Mouse (Mus musculus): ENCODE measurements around the gene Gm21915. TPM values are rescaled to one million over a fixed set of nuclear protein-coding genes. Genes with fewer than 3 reads are reported as not detected.

Gene Gm21915
- polyA plus RNA-seq, 1 experiment from 2014 or later: not detected

DNA sequence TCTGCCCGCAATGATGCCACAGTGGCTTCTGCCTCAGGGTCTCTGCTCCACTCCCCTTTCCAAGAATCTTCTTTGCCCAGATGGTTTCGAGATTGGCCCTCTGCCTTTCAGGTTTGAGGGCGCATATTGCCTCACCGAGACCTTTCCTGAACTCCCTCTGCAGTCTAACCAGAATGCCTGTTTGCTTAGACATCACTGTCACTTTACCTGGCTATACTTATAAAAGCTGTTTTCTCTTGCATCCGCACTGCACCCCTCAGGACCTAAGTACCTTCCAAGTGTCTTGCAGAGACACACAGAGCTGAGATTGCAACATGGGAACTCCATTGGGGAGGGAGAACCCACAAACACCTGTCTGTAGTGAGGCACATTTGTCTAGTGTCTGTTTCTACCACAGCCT lies 29.8 kb downstream of the Gm21915 start:
- 93% methylated on average over 5 of the region's 5 CpGs for WGBS
- ATAC-seq: no peak
- Histone ChIP-seq H3K4me1 (ENCODE audit: control insufficient read depth, insufficient read depth, low read length) (peaks cover 3% of the 10 kb centered on the region; the same call in 1 of the 2 replicates), H3K36me3 (ENCODE audit: control insufficient read depth, insufficient read depth, low read length) (0 out of 2 replicates have a peak, but pooled peaks cover 3% of the 10 kb centered on the region), H3K27me3 (ENCODE audit: control insufficient read depth, insufficient read depth, low read depth, low read length) (no peaks in the 10 kb centered on the region), H3K9ac (ENCODE audit: low read depth, low read length) (no peak overlapping the region), H3K4me2 (ENCODE audit: low read length) (no peak overlapping the region), H3K4me3 (ENCODE audit: low read depth, low read length) (no peak overlapping the region), H3K9me3 (replicated peaks; ENCODE audit: control insufficient read depth, low read length, poor library complexity, severe bottlenecking) (no peaks in the 10 kb centered on the region), H3K27ac (ENCODE audit: low read length) (no peak overlapping the region)

DNA sequence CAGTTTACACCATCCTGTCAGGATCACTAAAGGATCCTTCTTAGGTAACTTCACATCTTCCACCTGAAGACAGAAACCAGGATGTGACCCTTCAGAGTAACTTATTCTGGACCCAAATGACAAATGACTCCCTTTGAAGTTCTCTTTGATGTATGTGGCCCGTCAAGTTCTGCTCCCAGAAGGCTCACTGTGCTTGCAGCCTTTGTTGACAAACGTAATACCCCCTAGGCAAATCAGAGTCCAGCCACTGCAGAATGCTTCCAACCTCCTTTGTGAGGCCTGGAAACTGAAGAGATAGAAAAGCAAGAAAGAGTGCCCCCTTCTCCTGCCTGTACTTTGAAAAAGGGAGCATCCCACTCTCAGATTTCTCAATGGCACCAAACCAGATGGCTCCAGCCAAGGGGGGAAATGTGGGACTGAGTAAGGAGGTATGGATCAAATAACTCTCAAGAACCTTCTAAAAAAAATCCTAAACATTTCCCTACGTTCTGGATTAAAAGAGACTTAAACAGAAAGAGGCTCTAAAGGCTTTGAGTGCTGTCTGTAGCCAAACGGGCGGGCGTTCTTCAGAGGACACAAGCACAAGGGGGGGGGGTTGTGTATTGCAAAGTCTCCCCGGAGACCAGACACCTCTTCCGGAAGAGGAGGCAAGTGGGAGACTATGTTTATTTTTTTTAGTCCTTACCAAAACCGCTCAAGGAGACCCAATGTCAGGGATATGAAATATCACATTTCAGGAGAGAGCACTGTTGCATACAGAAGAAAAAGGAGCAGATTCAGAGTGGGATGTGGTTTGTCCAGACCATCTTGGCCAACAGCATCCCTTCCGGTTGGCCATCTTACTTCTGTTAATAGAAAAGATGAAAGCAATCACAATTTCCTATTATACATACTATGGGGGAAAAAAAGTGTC lies 34.2 kb downstream of the Gm21915 start:
- Histone ChIP-seq H3K9ac (ENCODE audit: low read depth, low read length) (no peak overlapping the region), H3K36me3 (ENCODE audit: control insufficient read depth, insufficient read depth, low read length) (no peaks in the 10 kb centered on the region), H3K4me2 (ENCODE audit: low read length) (no peak overlapping the region), H3K4me3 (ENCODE audit: low read depth, low read length) (no peak overlapping the region), H3K9me3 (replicated peaks; ENCODE audit: control insufficient read depth, low read length, poor library complexity, severe bottlenecking) (no peaks in the 10 kb centered on the region), H3K27ac (ENCODE audit: low read length) (no peak overlapping the region), H3K4me1 (ENCODE audit: control insufficient read depth, insufficient read depth, low read length) (peaks cover 15% of the 10 kb centered on the region; the same call in 1 of the 2 replicates), H3K27me3 (ENCODE audit: control insufficient read depth, insufficient read depth, low read depth, low read length) (no peaks in the 10 kb centered on the region)
- no peak for ATAC-seq
- 55% methylated on average over 10 of the region's 10 CpGs for WGBS

DNA sequence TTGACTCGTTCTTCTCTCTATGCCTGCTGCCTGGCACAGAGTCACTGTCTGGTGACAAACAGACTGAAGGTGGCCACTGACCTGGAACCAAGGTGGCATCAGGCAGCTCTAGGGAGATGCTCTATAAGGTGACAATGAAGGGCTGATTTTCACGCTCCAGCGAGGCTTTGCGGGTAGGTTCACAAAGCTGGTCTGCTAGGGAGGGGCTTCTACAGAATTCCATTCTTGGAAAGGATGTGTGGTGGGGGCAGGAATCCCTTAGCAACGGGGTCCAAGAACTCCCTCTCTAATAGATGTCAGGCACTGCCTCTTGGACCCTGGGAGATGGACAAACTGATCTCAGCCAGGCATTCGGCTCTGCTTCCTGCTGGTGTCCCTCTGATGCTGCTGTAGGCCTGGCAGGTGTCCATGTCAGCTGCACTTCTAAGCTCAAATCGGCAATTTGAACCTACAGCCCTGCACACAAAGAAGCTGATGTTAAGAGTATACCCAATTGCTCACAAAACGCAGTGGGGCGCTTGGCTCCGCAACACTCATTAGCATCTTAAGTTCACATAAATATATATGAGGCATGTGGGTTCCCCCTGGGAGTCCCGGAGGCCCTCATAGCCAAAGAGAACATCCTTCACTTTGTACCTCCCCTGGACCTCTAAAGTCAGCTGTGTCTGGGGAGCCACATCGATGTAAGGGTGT lies 38.2 kb downstream of the Gm21915 start:
- H3K4me2 ChIP-seq (ENCODE audit: low read length): no peak overlapping the region; the same call in 1 of the 2 replicates
- no peak overlapping the region for H3K9ac ChIP-seq (ENCODE audit: low read depth, low read length)
- H3K36me3 ChIP-seq (ENCODE audit: control insufficient read depth, insufficient read depth, low read length): no peaks in the 10 kb centered on the region
- WGBS: 12% methylated on average over 12 of the region's 12 CpGs
- no peaks in the 10 kb centered on the region for H3K27me3 ChIP-seq (ENCODE audit: control insufficient read depth, insufficient read depth, low read depth, low read length)
- H3K4me3 ChIP-seq (ENCODE audit: low read depth, low read length): no peak overlapping the region
- H3K27ac ChIP-seq (ENCODE audit: low read length): peak overlapping the region; percentile 36
- H3K9me3 ChIP-seq (replicated peaks; ENCODE audit: control insufficient read depth, low read length, poor library complexity, severe bottlenecking): no peaks in the 10 kb centered on the region
- H3K4me1 ChIP-seq (ENCODE audit: control insufficient read depth, insufficient read depth, low read length): peaks cover 17% of the 10 kb centered on the region; the same call in 1 of the 2 replicates
- ATAC-seq: peak; percentile 30; the same call in 1 of the 2 replicates

GRCm38 (mm10) chr9:40709141-40709537 lies 38.7 kb downstream of the Gm21915 start:
- Histone ChIP-seq H3K9me3 (replicated peaks; ENCODE audit: control insufficient read depth, low read length, poor library complexity, severe bottlenecking) (no peaks in the 10 kb centered on the region), H3K4me3 (ENCODE audit: low read depth, low read length) (no peak overlapping the region), H3K4me1 (ENCODE audit: control insufficient read depth, insufficient read depth, low read length) (peaks cover 17% of the 10 kb centered on the region; the same call in 1 of the 2 replicates), H3K27ac (ENCODE audit: low read length) (peak overlapping the region; percentile 26), H3K9ac (ENCODE audit: low read depth, low read length) (no peak overlapping the region), H3K4me2 (ENCODE audit: low read length) (no peak overlapping the region), H3K27me3 (ENCODE audit: control insufficient read depth, insufficient read depth, low read depth, low read length) (no peaks in the 10 kb centered on the region), H3K36me3 (ENCODE audit: control insufficient read depth, insufficient read depth, low read length) (no peaks in the 10 kb centered on the region)
- no peak for ATAC-seq
- 48% methylated on average over 7 of the region's 7 CpGs for WGBS

DNA sequence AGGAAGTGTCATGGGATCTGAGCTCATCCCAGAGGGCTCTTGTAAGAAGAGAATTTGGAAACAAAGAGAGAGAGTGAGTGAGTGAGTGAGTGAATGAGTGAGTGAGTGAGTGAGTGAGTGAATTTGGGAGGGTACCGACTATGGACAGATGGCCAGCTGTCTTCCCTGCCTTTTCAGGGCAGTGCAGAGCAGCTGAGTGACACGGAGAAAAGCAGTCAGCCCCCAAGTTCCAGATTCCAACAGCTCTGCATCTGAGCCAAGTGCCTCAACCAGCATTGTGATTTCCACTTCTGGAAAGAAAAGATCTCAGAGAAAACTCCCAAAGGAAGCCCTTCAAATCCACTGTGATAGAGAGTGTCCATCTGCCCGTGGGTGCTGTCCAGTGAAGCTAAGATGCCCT lies 39.2 kb downstream of the Gm21915 start:
- Histone ChIP-seq H3K4me2 (ENCODE audit: low read length) (no peak overlapping the region), H3K27ac (ENCODE audit: low read length) (no peak overlapping the region), H3K4me1 (ENCODE audit: control insufficient read depth, insufficient read depth, low read length) (peaks cover 15% of the 10 kb centered on the region; the same call in 1 of the 2 replicates), H3K36me3 (ENCODE audit: control insufficient read depth, insufficient read depth, low read length) (no peaks in the 10 kb centered on the region), H3K27me3 (ENCODE audit: control insufficient read depth, insufficient read depth, low read depth, low read length) (no peaks in the 10 kb centered on the region), H3K9ac (ENCODE audit: low read depth, low read length) (no peak overlapping the region), H3K4me3 (ENCODE audit: low read depth, low read length) (no peak overlapping the region), H3K9me3 (replicated peaks; ENCODE audit: control insufficient read depth, low read length, poor library complexity, severe bottlenecking) (no peaks in the 10 kb centered on the region)
- WGBS: 43% methylated on average over 3 of the region's 3 CpGs
- no peak for ATAC-seq

DNA sequence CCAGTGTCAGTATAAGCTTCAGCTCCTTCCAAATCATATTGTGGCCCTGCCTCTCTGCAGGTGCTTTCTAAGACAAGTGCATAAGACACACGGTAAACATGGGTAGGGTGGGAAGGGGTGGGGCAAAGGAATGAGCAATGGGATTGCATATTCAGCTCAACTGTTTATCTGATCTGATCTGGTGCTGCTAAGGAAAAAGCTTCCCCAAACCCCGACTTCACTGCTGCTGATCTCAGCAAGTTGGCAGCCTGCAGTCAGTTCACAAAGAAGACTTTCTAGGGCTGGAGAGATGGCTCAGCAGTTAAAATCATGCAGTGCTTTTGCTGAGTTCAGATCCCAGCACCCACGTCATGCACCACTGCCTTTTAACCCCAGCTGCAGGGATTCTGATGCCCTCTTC lies 39.6 kb downstream of the Gm21915 start:
- H3K4me2 ChIP-seq (ENCODE audit: low read length): no peak overlapping the region
- no peak overlapping the region for H3K27ac ChIP-seq (ENCODE audit: low read length)

GRCm38 (mm10) chr9:40711654-40712053 lies 41.2 kb downstream of the Gm21915 start:
- Histone ChIP-seq H3K9me3 (replicated peaks; ENCODE audit: control insufficient read depth, low read length, poor library complexity, severe bottlenecking) (no peaks in the 10 kb centered on the region), H3K4me1 (ENCODE audit: control insufficient read depth, insufficient read depth, low read length) (peaks cover 14% of the 10 kb centered on the region; the same call in 1 of the 2 replicates), H3K27me3 (ENCODE audit: control insufficient read depth, insufficient read depth, low read depth, low read length) (no peaks in the 10 kb centered on the region), H3K27ac (ENCODE audit: low read length) (no peak overlapping the region), H3K4me3 (ENCODE audit: low read depth, low read length) (no peak overlapping the region), H3K36me3 (ENCODE audit: control insufficient read depth, insufficient read depth, low read length) (no peaks in the 10 kb centered on the region), H3K9ac (ENCODE audit: low read depth, low read length) (no peak overlapping the region), H3K4me2 (ENCODE audit: low read length) (no peak overlapping the region)
- 79% methylated on average over 4 of the region's 4 CpGs for WGBS
- ATAC-seq: no peak

More for the DNA sequence above, 39.6 kb downstream of the Gm21915 start:
- no peak for ATAC-seq
- no peaks in the 10 kb centered on the region for H3K27me3 ChIP-seq (ENCODE audit: control insufficient read depth, insufficient read depth, low read depth, low read length)
- 42% methylated on average over 3 of the region's 3 CpGs for WGBS
- H3K9me3 ChIP-seq (replicated peaks; ENCODE audit: control insufficient read depth, low read length, poor library complexity, severe bottlenecking): no peaks in the 10 kb centered on the region
- no peaks in the 10 kb centered on the region for H3K36me3 ChIP-seq (ENCODE audit: control insufficient read depth, insufficient read depth, low read length)
- no peak overlapping the region for H3K4me3 ChIP-seq (ENCODE audit: low read depth, low read length)
- peaks cover 14% of the 10 kb centered on the region; the same call in 1 of the 2 replicates for H3K4me1 ChIP-seq (ENCODE audit: control insufficient read depth, insufficient read depth, low read length)
- no peak overlapping the region for H3K9ac ChIP-seq (ENCODE audit: low read depth, low read length)

- 71% methylated on average over 18 of the region's 18 CpGs for WGBS
- 0 out of 2 replicates have a peak, but pooled peaks cover 2% of the 10 kb centered on the region for H3K4me1 ChIP-seq (ENCODE audit: control insufficient read depth, insufficient read depth, low read length)
- no peak overlapping the region for H3K4me3 ChIP-seq (ENCODE audit: low read depth, low read length)
- H3K9me3 ChIP-seq (replicated peaks; ENCODE audit: control insufficient read depth, low read length, poor library complexity, severe bottlenecking): no peaks in the 10 kb centered on the region
- no peak for ATAC-seq
- no peak overlapping the region for H3K27ac ChIP-seq (ENCODE audit: low read length)
- H3K27me3 ChIP-seq (ENCODE audit: control insufficient read depth, insufficient read depth, low read depth, low read length): no peaks in the 10 kb centered on the region
- no peaks in the 10 kb centered on the region for H3K36me3 ChIP-seq (ENCODE audit: control insufficient read depth, insufficient read depth, low read length)
- H3K9ac ChIP-seq (ENCODE audit: low read depth, low read length): no peak overlapping the region
- H3K4me2 ChIP-seq (ENCODE audit: low read length): no peak overlapping the region
These were observed 46.9 kb downstream of the Gm21915 start for GRCm38 (mm10) chr9:40717182-40717874.
